Mouse (Mus musculus): ENCODE measurements around the gene Ankrd40. TPM values are rescaled to one million over a fixed set of nuclear protein-coding genes. Genes with fewer than 3 reads are reported as not detected.

Ankrd40 gene
- 100 to 1,000 TPM; 136 to 147 (median 145) TPM for total RNA-seq (2022)

DNA sequence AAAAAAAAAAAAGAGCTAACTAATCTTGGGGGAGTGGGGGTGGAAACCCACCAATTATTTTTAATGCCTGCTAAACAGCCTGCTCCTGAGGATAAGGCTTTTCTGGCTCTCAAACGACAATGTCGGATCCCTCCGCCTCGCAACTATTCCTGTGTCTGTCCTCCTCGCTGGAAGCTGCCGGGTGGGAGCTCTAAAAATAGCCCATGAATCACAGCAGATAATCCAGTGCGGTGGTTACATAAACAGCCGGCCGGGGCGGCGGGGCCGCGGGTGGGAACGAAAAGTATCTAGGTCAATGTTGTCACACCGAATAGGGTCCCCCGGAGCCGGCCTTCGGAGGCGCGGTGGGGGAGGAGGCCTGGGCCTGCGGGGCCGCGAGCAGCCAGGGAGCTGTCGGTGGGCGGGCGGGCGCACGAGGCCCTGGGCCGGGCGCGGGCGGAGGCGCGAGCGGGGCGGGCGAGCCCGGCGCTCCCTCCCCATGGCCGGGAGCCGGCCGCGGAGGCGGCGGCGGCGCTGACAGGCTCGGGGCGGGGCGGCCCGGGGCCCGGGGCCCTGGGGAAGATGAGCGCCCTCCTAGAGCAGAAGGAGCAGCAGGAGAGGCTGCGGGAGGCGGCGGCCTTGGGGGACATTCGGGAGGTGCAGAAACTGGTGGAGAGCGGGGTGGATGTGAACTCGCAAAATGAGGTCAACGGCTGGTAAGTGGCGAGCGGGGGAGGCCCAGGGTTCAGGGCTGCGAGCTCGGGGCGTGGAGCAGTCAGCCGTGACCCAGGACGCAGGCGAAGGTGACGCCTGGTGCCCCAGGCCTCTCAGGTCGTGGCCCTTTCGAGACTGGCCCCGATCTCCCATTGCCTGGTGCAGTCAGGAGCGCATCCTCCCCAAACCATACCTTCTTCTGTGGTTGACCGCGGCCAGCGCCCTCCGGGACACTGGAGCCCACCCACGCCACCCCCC lies at the start of gene Ankrd40:
TSS of gene Ankrd40 (plus strand) at position 309 of the 951 bp plus-strand sequence.
- DNase-seq (ENCODE audit: low spot score in 2 of 2): peak; percentile 96 to 98

DNA sequence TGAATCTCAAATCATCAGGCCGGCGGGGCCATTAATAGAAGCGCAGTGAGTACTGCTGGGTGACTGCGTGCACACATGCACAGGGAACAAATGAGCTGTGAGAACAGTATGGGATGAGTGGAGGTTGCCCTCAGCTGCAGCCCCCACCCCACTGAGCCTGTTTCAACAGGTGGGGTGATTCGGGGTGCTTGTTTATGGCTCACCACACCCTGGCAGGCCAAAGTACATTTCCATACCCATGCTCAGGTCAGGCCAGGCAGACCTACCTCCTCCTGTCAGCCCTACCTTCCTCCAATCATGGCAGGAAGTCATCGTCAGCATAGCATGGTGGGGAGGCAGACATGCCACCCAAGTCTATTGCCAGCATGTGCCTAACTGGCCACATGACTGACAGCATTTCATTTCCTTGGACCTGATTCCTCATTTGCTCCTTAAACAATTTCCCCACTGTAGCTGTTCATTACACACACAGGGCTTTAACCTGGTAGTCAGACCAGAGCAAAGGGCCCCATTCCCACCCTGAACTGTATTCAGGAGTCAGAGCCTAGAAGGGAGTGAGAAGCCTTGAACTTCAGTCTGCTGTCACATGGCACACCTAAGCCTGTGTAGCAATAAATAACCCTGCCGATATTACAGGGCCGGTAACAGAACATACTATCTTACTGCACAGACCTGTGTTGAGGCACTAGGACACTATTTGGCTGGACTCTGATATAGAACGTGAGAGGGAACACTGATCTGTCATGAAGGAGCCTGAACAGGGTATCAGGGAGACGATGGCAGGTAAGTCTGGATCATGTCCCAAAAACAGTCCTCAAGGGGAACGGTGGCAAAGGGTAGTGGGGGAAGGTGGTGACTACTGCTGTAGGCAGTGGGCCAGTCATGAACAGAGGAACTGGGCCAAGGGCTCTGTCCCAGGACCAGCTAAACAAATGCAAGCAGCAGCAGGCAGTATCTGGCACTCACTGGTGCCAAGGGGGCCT lies 46.3 kb upstream of the Ankrd40 start, which contains the start of gene Gm21885:
TSS of gene Gm21885 (plus strand) at position 675 of the 983 bp plus-strand sequence.
- no peak for DNase-seq (ENCODE audit: low spot score in 2 of 2)

DNA sequence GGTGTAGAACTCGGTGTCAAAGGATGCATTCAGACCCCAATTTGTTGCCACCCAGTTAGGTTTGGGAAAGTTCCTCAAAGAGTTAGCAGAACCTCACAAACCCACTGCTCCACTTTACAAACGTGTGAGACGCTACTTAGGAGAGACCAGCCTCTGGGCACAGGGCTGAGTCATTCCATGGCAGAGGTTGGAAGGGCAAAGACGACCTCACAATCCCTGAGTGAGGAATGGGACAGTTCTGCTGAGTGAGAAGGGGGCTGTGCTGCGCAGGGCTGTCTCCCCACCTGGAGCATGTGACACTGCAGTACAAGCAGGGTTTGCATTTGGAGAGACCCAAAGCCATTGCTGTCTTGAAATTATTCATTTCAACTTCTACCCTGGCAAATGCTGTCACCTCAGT lies 45.5 kb upstream of the Ankrd40 start:
- DNase-seq (ENCODE audit: low spot score in 2 of 2): no peak

DNA sequence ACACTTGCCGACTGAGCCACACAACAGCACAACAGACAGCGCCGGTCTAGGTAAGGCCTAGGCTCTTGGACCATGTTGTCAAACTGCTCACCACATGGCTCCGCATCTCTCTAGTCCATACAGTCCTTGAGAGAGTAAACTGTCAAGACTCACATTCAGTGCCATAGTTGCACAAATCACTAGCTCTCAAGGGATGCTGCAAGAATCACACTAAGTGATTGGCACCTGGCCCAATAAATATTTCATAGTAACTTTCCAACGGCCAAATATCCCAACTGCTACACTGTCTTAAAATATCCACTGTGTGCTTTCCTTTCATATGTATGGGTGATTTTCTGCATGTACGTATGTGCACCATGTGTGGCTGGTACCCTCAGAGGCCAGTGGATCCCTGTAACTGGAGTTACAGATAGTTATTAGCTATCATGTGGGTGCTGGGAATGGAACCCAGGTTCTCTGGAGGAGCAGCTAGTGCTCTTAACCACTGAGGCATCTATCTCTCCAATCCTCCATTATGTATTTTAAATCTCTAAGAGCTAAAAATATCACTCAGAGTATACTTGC lies 44.2 kb upstream of the Ankrd40 start:
- no peak for DNase-seq (ENCODE audit: low spot score in 2 of 2)

DNA sequence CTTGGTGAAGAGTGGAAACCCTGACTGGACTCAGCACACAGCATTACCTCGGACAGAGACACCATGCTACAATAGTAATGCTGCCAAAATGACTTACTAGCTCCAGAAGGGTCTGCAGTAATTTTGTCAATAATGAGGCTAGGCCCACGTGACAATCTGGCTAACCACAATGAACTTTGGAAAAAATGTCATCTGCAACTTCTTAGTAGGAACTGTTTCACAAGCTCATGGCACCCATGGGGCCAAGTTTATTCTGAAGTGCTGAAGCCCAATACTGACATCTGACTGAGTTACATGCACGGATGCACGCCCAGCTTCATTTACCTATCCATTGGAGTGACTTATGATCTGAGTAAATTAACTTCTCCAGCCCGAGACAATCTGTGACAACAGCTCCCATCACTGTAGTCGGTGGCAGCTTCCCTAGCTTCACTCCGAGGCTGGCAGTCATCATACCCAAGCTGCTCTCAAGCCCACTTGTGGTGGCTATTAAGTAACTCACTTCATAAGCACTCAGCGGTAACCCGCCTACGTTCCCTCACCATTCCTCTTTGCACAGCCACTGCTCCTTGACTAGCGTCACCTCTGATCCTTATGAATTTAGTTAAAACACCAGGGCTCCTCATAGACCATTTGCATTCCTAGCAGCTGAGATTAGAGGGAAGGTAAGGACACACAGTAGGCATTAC lies 41.8 kb upstream of the Ankrd40 start:
- DNase-seq (ENCODE audit: low spot score in 2 of 2): no peak

DNA sequence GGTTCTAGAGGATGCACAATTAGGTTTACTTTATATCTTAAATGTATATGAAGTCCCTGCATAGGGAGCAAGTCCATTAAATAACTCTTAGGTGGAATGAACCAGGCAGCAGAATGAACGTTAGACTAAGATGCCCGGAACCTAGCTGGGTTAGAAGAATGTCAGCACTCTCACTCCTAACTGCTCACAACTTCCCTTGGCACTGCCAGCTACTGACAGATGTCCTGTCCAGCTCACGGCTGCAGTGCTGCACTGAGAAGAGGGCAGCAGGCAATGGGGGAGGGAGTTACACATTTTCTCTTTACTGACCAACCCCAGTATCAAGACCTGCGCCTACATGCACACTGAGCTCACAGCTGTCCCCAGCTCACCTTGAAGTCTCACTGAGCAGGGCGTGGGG lies 40.7 kb upstream of the Ankrd40 start:
- no peak for DNase-seq (ENCODE audit: low spot score in 2 of 2)

DNA sequence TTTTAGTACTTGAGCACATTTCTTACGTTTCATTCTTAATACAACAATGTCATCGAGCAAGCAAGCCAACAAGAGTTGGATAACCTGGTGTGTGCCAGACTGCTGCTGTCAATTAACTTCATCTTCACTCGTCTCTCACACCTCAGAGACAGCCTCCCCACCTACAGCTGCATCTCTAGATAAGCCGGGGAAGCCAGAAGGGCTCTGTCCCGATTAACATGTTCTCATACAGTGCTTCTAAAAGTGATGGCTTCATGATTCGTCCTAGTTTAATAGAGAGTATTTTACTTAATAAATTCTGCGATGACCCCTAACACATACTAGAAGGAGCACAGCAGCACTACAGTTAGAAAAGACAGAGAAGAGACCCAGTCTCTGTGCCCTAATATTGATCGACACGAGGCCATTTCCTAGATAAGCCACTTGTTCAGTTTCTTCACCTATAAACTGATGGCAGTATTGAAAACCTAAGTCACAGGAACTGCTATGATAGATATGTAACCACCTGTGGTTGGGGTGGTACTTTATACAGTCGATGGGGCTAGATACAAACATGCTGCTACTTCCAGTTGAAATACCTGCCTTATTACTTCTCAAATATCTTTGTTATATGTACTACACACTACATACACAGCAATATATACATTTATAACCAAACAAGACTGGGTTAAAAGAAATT lies 37.6 kb upstream of the Ankrd40 start:
- no peak for DNase-seq (ENCODE audit: low spot score in 2 of 2)

DNA sequence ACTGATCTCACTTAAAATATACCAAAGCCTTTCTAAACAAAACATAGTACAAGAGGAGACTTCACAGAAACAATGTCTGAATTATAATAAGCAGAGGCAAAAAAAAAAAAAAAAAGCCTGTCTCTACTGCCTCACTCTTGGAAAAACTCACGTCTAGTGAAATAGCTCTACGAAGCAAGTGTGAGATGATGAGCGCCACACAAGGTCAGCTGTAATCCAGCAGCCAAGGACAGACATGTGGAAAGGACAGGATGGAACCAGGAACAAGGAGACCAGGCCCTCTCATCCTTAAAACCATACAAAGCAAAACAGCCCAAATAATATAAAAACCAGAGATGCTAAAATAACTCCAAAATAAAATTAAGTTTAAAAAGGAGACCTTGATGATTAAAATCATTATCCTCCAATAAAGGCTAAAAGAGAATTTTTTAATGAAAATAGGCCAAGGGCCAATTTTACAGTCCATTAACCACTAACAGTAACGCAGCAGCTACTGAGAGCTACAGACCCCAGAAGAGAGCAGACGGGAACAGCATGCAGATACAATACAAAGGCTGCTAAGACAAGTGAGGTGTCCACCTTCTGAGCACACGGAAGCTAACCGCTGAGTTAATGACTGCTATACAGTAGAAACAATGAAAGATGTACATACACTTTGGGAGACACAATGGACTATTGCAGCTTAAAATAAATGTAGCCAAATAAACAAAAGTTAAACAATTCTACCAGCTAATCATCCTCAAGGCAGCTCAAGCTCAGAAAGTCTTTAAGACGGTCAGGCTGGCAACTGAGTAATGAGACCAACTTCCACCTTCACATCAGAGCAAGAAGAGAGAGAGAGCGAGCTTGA lies 32.6 kb upstream of the Ankrd40 start:
- DNase-seq (ENCODE audit: low spot score in 2 of 2): no peak

DNA sequence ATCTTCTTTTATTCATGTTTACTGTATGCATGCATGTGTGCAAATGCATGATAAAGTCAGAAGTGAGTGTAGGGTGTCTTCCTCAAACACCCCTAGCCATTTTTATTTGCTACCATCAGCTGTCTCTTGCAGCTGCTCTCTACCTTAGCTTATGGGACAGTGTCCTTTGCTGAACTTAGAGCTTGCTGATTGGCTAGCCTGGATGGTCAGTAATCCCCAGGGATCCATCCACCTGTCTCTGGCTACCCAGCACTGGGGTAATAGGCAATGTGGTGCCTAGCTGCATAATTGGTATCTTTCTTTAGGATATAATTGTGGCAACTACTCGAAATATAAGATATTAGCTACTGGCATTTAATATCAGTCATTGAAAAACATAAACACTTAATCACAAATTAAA lies 15.1 kb upstream of the Ankrd40 start:
- no peak for DNase-seq (ENCODE audit: low spot score in 2 of 2)

DNA sequence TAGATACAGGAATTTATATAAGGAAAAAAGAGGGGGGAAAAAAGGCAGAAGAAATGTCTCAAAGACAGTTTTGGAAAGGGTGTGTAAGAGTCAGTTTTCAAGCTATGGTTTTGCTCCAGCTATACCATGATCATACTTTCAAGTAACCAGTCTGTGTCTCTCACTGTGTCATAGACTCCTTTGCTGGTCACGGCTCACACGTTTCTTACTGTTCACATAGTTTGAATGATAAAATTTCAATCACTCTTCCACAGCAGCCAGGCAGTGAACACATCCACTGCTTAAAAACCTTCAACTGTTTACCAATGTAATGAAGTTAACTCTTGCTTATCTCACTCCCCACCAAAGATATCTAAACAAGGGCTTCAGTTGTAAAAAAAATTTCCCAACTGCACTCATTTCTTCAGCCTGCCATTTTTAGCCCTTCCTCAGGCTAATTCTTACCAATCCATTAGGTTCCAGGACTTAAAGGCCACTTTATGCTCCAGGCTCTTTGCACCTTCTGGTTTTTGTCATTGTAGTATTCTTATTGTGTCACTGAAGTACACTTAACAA lies 13.6 kb upstream of the Ankrd40 start:
- no peak for DNase-seq (ENCODE audit: low spot score in 2 of 2)

DNA sequence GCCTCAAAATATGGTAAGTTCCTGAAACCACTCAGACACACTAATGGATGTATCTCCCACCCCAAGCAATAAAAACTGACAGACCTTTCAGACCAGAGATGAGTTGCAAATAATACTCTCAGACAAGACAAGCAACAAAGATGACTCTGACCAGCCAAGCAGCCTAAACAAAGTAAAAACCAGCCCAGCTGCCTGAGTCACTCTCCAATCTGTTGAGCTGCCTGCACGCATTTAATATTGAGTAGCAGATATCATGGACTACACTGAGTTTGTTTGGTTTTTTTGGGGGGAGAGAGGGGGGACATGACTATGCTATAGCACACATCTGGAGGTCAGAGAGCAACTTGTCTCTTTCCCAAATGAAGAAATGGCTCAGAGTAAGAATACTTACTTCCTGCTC lies 12.5 kb upstream of the Ankrd40 start:
- no peak for DNase-seq (ENCODE audit: low spot score in 2 of 2)

DNA sequence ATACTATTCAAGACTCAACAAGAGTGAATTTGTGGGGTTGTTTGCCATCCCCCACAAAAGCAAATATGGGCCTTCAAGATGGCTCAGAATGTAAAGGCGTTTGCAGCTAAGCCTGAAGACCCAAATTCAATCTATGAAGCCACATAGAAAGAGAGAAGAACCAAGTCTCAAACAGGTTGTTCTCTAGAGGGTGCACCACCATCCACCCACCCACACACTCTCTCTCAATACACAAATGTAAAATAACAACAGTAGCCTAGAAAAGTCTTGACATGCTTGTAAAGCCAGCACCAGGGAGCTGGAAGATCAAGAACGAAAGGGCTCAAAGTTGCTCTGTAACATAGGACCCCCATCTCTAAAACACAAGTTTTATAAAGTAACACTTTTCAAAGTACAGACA lies 11.3 kb upstream of the Ankrd40 start:
- DNase-seq (ENCODE audit: low spot score in 2 of 2): no peak

DNA sequence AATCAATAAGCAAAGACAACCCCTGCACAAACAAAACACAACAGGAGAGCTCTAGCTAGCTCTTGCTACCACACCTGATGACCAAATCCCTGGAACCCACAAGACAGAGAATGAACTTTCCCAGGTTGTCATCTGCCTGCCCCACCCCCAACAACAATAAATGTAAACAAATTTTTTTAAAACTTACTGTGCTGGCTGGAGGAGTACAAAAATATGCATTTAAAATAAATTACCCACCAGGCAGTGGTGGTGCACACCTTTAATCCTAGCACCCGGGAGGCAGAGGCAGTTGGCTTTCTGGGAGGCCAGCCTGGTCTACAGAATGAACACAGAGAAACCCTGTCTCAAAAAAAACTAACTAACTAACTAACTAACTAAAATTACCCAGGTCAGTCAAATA lies 10.8 kb upstream of the Ankrd40 start:
- no peak for DNase-seq (ENCODE audit: low spot score in 2 of 2)

DNA sequence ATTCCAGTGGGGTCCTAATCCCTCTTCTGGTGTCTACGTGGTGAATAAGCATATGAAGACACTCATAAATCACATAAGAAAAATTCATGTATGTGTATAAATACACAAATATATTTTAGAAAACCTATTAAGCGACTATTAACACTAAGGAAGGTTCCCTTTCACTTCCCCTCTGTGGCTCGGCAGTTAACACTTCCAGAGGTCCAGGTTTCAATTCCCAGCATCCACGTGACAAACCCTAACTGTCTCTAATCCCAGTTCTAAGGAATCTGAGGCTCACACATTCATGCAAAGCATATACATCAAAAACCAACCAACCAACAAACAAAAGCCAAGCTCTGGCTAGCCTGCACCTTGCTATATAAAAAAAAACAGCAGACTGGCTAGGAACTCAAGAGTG lies 10.3 kb upstream of the Ankrd40 start:
- DNase-seq (ENCODE audit: low spot score in 2 of 2): no peak

DNA sequence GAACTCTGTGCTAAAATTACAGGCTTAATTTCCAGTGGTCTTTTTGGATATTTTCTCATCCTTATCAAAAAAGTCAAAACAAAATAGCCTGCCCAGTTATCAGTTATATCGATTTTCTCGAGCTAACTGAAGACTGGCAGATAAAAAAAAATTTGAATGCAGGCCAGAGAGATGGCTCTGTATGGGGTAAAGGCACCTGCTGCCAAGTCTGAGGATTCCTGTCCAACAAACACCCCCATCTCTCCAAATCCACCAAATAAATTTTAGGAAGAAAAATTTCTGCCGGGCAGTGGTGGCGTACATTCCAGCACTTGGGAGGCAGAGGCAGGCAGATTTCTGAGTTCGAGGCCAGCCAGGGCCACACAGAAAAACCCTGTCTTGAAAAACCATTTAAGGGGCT lies 9.7 kb upstream of the Ankrd40 start:
- DNase-seq (ENCODE audit: low spot score in 2 of 2): no peak

DNA sequence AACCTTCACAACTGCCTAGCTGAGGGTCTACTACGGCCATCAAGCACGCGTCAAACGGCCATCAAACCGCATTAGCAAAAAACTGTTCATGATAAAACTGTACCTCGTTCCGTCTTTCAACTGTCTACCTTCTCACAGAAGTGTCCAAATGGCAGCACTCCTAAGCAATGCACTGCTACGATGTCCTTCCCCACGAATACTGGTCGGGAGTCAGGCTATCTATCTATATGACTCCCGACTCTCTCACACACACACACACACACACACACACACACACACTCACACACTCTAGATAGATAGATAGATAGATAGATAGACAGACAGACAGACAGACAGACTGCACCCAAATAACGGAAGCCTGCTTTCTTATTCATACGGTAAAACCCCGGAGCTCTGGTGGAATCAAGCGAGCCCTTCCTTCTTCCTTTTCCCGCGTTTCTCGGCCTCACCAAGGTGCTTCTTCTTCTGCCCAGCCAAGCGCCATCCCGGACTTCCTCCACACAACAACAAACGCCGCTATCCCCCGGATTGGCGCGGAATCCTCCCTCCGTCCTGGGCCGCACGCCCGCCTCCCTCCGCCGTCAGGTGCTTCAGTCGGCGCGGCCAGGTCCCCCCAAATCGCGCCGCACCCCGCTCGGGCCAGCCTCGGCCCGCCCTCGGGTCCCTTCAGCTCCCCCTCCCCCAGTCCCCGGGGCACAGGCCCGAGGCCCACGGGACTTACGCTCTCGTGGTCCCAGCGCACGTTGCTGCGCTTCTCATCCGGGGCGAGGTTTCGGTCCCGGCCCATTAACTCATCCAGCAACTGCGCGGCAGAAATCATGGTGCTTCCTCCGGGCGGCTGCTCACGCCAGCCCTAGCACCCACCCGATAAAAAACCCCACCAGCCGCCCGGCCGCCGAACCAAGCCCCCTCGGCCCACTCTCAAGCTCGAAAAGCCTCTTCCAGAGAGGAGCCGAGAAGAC lies 6.6 kb upstream of the Ankrd40 start:
- DNase-seq (ENCODE audit: low spot score in 2 of 2): no peak

DNA sequence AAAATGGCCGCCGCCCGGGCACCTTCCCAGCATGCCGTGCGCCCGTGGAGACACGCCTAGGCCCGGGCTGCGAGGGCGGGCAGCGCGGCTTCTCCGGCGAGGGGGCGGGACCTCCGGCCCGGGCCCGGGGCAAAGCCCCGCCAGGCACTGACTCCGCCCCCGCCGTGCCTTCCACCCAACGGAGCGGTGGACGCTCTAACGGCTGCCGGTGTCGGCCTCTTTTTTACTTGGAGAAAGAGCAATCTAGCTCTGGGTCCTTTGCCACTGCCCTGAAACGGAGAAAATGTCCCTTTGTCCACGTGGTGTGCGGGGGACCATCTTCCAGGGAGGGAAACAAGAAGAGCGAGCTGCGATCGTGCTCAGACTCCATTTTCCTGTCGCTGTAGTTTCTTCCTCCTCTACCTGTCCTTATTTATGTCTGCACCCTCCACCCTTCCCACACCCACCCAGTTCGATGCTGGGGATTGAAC lies 5.8 kb upstream of the Ankrd40 start, which contains the start of gene Luc7l3:
TSS of gene Luc7l3 (minus strand) at position 58 of the 470 bp plus-strand sequence.
- DNase-seq (ENCODE audit: low spot score in 2 of 2): peak; percentile 91 to 93

DNA sequence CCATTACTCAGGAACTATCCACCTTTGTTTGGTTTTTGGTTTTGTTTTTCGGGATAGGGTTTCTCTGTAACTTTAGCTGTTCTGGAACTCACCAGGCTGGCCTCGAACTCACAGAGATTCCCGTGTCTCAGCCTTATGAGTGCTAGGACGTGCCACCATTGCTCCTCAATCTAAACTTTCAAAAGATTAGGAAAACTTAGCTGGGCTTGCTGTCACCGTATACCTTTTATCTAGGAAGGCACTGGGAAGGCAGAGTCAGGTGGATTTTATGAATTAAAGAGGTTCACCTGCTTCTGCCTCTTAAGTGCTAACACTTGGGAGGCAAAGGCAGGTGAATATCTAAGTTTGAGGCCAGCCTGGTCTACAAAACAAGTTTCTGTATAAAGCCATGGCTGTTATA lies 5.2 kb upstream of the Ankrd40 start:
- no peak for DNase-seq (ENCODE audit: low spot score in 2 of 2)

Measured in left cerebral cortex, adult 8-10 months (tissue).